Mouse (Mus musculus): Measurements from ENCODE around the gene Mus81. TPM values are rescaled to one million over a fixed set of nuclear protein-coding genes. Genes with fewer than 3 reads are reported as not detected.
"Not testable (repeated sequence)": the region's sequence is repeated elsewhere in the genome, so short reads cannot be mapped to it uniquely, and the experiment has no call there.

The Mus81 gene
- polyA plus RNA-seq, 1 experiment from 2014 or later, result 42.5 TPM

GRCm38 (mm10) chr19:5511074-5511632 lies 23.0 kb upstream of the Mus81 start:
- Histone ChIP-seq H3K4me3 (peak overlapping the region; percentile 48), H3K9ac (peak overlapping the region; percentile 68), H3K27ac (no peak overlapping the region), H3K4me1 (peaks cover 19% of the 10 kb centered on the region), H3K27me3 (no peaks in the 10 kb centered on the region), H3K4me2 (peak overlapping the region; percentile 70), H3K36me3 (no peaks in the 10 kb centered on the region), H3K9me3 (no peaks in the 10 kb centered on the region)
- 48% methylated on average over 15 of the region's 15 CpGs for whole genome bisulfite sequencing
- no peak for ATAC-seq (ENCODE audit: insufficient number of reproducible peaks, insufficient read depth, low FRiP score, low TSS enrichment, low read depth)

- Histone ChIP-seq H3K4me2 (peak within 1 kb of the TSS; percentile 70), H3K27ac (0 out of 2 replicates have a peak within 1 kb of the TSS, but pooled peaks have one; percentile 33), H3K9ac (peak within 1 kb of the TSS; percentile 68), H3K9me3 (no peaks in the 10 kb centered on the region), H3K36me3 (no peaks in the 10 kb centered on the region), H3K27me3 (no peaks in the 10 kb centered on the region), H3K4me3 (peak within 1 kb of the TSS; percentile 48), H3K4me1 (peaks cover 19% of the 10 kb centered on the region)
- ATAC-seq (ENCODE audit: insufficient number of reproducible peaks, insufficient read depth, low FRiP score, low TSS enrichment, low read depth), result peak; percentile 98
- 3% methylated on average over 47 of the region's 47 CpGs for WGBS
These were observed 22.1 kb upstream of the Mus81 start, which contains the start of gene Snx32 for GRCm38 (mm10) chr19:5510031-5511026. Snx32 (minus strand) TSS chr19:5510538.

- Histone ChIP-seq H3K36me3 (no peaks in the 10 kb centered on the region; the same call in 1 of the 2 replicates), H3K9ac (peak within 1 kb of the TSS; percentile 32; the same call in 1 of the 2 replicates), H3K9me3 (no peaks in the 10 kb centered on the region), H3K27me3 (no peaks in the 10 kb centered on the region), H3K4me2 (0 out of 2 replicates have a peak within 1 kb of the TSS, but pooled peaks have one; percentile 7), H3K27ac (no peak within 1 kb of the TSS), H3K4me3 (no peak within 1 kb of the TSS), H3K4me1 (no peaks in the 10 kb centered on the region)
- WGBS, result 50% methylated on average over 16 of the region's 17 CpGs
- 0 out of 2 replicates have a peak, but pooled peaks have one; percentile 26 for ATAC-seq (ENCODE audit: insufficient number of reproducible peaks, insufficient read depth, low FRiP score, low TSS enrichment, low read depth)
These were observed 15.5 kb upstream of the Mus81 start, which contains the start of gene 1700020D05Rik for GRCm38 (mm10) chr19:5503687-5504086. 1700020D05Rik (minus strand) TSS chr19:5503787.

- no peak overlapping the region for H3K9ac ChIP-seq
- H3K9me3 ChIP-seq, result no peaks in the 10 kb centered on the region
- H3K4me3 ChIP-seq, result no peak overlapping the region
- H3K4me1 ChIP-seq, result no peaks in the 10 kb centered on the region
- WGBS, result 91% methylated on average over 2 of the region's 2 CpGs
- ATAC-seq (ENCODE audit: insufficient number of reproducible peaks, insufficient read depth, low FRiP score, low TSS enrichment, low read depth), result no peak
- peaks cover 28% of the 10 kb centered on the region for H3K36me3 ChIP-seq
- H3K27ac ChIP-seq, result no peak overlapping the region
- H3K27me3 ChIP-seq, result no peaks in the 10 kb centered on the region
- no peak overlapping the region for H3K4me2 ChIP-seq
These were observed 12.2 kb upstream of the Mus81 start for GRCm38 (mm10) chr19:5500330-5500875.

- no peak for ATAC-seq (ENCODE audit: insufficient number of reproducible peaks, insufficient read depth, low FRiP score, low TSS enrichment, low read depth)
- WGBS, result 85% methylated on average over 16 of the region's 16 CpGs
- Histone ChIP-seq H3K27ac (no peak overlapping the region), H3K9me3 (no peaks in the 10 kb centered on the region), H3K4me3 (no peak overlapping the region), H3K27me3 (no peaks in the 10 kb centered on the region), H3K9ac (no peak overlapping the region), H3K4me1 (peaks cover 13% of the 10 kb centered on the region), H3K36me3 (peaks cover 59% of the 10 kb centered on the region), H3K4me2 (no peak overlapping the region)
These were observed 7.8 kb upstream of the Mus81 start for GRCm38 (mm10) chr19:5496052-5496370.

GRCm38 (mm10) chr19:5495353-5496051 lies 7.3 kb upstream of the Mus81 start:
- WGBS, result 81% methylated on average over 12 of the region's 12 CpGs
- no peak overlapping the region for H3K27ac ChIP-seq

GRCm38 (mm10) chr19:5494314-5494713 lies 6.1 kb upstream of the Mus81 start:
- H3K4me1 ChIP-seq, result peaks cover 16% of the 10 kb centered on the region
- no peaks in the 10 kb centered on the region for H3K27me3 ChIP-seq
- no peak overlapping the region for H3K9ac ChIP-seq
- no peak overlapping the region for H3K4me2 ChIP-seq
- no peaks in the 10 kb centered on the region for H3K9me3 ChIP-seq
- H3K27ac ChIP-seq, result no peak overlapping the region
- ATAC-seq (ENCODE audit: insufficient number of reproducible peaks, insufficient read depth, low FRiP score, low TSS enrichment, low read depth), result no peak
- H3K36me3 ChIP-seq, result peaks cover 59% of the 10 kb centered on the region
- H3K4me3 ChIP-seq, result no peak overlapping the region
- WGBS, result 82% methylated on average over 3 of the region's 3 CpGs

More at GRCm38 (mm10) chr19:5495353-5496051, 7.3 kb upstream of the Mus81 start:
- no peak for ATAC-seq (ENCODE audit: insufficient number of reproducible peaks, insufficient read depth, low FRiP score, low TSS enrichment, low read depth)
- Histone ChIP-seq H3K9ac (no peak overlapping the region), H3K9me3 (no peaks in the 10 kb centered on the region), H3K36me3 (peaks cover 59% of the 10 kb centered on the region), H3K4me1 (peaks cover 13% of the 10 kb centered on the region), H3K27me3 (no peaks in the 10 kb centered on the region), H3K4me3 (no peak overlapping the region), H3K4me2 (no peak overlapping the region)

GRCm38 (mm10) chr19:5493301-5493721 lies 5.1 kb upstream of the Mus81 start:
- peaks cover 59% of the 10 kb centered on the region for H3K36me3 ChIP-seq
- H3K9me3 ChIP-seq, result not testable (repeated sequence)

GRCm38 (mm10) chr19:5492641-5493040 lies 4.4 kb upstream of the Mus81 start:
- Histone ChIP-seq H3K4me2 (0 out of 2 replicates have a peak overlapping the region, but pooled peaks have one; percentile 83), H3K27ac (no peak overlapping the region), H3K4me3 (no peak overlapping the region), H3K4me1 (peaks cover 21% of the 10 kb centered on the region), H3K27me3 (no peaks in the 10 kb centered on the region), H3K36me3 (peaks cover 53% of the 10 kb centered on the region), H3K9me3 (no peaks in the 10 kb centered on the region), H3K9ac (no peak overlapping the region)
- ATAC-seq (ENCODE audit: insufficient number of reproducible peaks, insufficient read depth, low FRiP score, low TSS enrichment, low read depth), result no peak
- 78% methylated on average over 4 of the region's 4 CpGs for WGBS

More at GRCm38 (mm10) chr19:5493301-5493721, 5.1 kb upstream of the Mus81 start:
- peaks cover 21% of the 10 kb centered on the region for H3K4me1 ChIP-seq
- 70% methylated on average over 9 of the region's 9 CpGs for WGBS
- ATAC-seq (ENCODE audit: insufficient number of reproducible peaks, insufficient read depth, low FRiP score, low TSS enrichment, low read depth); H3K27me3 ChIP-seq; H3K4me3 ChIP-seq; H3K9ac ChIP-seq; H3K4me2 ChIP-seq; H3K27ac ChIP-seq: not testable (repeated sequence)

GRCm38 (mm10) chr19:5490898-5491708 lies 2.9 kb upstream of the Mus81 start:
- peak overlapping the region; percentile 99 for H3K4me3 ChIP-seq
- no peak for ATAC-seq (ENCODE audit: insufficient number of reproducible peaks, insufficient read depth, low FRiP score, low TSS enrichment, low read depth)
- H3K27ac ChIP-seq, result peak overlapping the region; percentile 99
- peaks cover 42% of the 10 kb centered on the region for H3K36me3 ChIP-seq
- no peaks in the 10 kb centered on the region for H3K27me3 ChIP-seq
- peak overlapping the region; percentile 83 for H3K4me2 ChIP-seq
- peak overlapping the region; percentile 97 for H3K9ac ChIP-seq
- H3K9me3 ChIP-seq, result no peaks in the 10 kb centered on the region
- under 1% methylated on average over 59 of the region's 59 CpGs for WGBS
- peaks cover 36% of the 10 kb centered on the region for H3K4me1 ChIP-seq

Measured in embryonic facial prominence, embryonic 13.5 days (tissue).